Mouse (Mus musculus): ENCODE results near the gene Qser1. TPM values are rescaled to one million over a fixed set of nuclear protein-coding genes. Genes with fewer than 3 reads are reported as not detected.

The Qser1 gene
- polyA plus RNA-seq, 1 experiment from 2014 or later: 11.1 TPM

DNA sequence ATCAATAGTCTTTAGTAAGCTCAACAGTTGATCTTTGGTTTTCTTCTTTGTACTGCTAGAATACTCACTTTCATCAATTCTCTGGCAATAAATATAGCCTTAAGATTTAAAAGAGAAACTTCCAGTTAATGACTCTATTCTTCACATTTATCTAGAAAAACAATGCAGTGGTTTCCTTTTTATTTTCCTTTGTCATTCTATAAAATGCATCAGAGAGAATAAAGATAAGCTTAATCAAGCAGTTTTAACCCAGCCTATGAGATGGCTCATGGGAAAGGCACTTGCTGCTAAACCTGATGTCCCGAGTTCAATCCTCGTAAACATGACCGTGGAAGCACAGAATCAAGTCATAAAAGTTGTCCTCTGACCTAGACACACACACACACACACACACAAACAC lies 94.5 kb downstream of the Qser1 start:
- no peak overlapping the region for H3K4me2 ChIP-seq (replicated peaks)
- ATAC-seq (ENCODE audit: low FRiP score) (no peak), DNase-seq (ENCODE audit: low spot score) (no peak)
- no peaks in the 10 kb centered on the region for H3K27me3 ChIP-seq (ENCODE audit: control insufficient read depth, insufficient read depth, low read length)
- H3K27ac ChIP-seq: no peak overlapping the region
- no peaks in the 10 kb centered on the region for H3K4me1 ChIP-seq (replicated peaks; ENCODE audit: control insufficient read depth, insufficient read depth, low read length)
- H3K4me3 ChIP-seq (replicated peaks; ENCODE audit: low read length): no peak overlapping the region
- no peaks in the 10 kb centered on the region for H3K36me3 ChIP-seq (replicated peaks; ENCODE audit: control insufficient read depth, insufficient read depth)
- H3K9ac ChIP-seq: no peak overlapping the region
- WGBS: 89% methylated on average over 3 of the region's 3 CpGs
- no peaks in the 10 kb centered on the region for H3K9me3 ChIP-seq (ENCODE audit: control insufficient read depth, low read length)

DNA sequence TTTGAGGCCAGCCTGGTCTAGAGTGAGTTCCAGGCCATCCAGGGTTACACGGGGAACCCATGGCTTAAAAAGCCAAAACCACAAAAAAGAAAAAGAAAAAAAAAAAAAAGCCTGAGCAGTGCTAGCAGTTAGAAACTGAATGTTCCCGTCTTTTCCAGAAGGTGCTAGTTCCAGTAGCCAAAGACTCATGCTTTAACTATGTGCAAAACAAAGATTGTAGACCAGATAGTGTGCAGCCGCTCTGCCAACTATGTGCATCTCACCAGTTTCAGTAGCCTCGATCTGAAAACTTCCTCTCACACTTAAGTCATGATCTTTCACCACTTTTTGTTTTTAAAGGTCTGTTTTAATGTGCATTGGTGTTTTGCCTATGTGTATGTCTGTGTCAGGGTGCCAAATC lies 98.7 kb downstream of the Qser1 start:
- Histone ChIP-seq H3K27ac (no peak overlapping the region), H3K9me3 (ENCODE audit: control insufficient read depth, low read length) (no peaks in the 10 kb centered on the region), H3K4me3 (replicated peaks; ENCODE audit: low read length) (no peak overlapping the region), H3K4me1 (replicated peaks; ENCODE audit: control insufficient read depth, insufficient read depth, low read length) (0 out of 2 replicates have a peak, but pooled peaks cover 2% of the 10 kb centered on the region), H3K9ac (no peak overlapping the region), H3K27me3 (ENCODE audit: control insufficient read depth, insufficient read depth, low read length) (no peaks in the 10 kb centered on the region), H3K4me2 (replicated peaks) (no peak overlapping the region), H3K36me3 (replicated peaks; ENCODE audit: control insufficient read depth, insufficient read depth) (no peaks in the 10 kb centered on the region)
- WGBS: 94% methylated on average over 4 of the region's 4 CpGs
- DNase-seq (ENCODE audit: low spot score) (no peak), ATAC-seq (ENCODE audit: low FRiP score) (no peak)

DNA sequence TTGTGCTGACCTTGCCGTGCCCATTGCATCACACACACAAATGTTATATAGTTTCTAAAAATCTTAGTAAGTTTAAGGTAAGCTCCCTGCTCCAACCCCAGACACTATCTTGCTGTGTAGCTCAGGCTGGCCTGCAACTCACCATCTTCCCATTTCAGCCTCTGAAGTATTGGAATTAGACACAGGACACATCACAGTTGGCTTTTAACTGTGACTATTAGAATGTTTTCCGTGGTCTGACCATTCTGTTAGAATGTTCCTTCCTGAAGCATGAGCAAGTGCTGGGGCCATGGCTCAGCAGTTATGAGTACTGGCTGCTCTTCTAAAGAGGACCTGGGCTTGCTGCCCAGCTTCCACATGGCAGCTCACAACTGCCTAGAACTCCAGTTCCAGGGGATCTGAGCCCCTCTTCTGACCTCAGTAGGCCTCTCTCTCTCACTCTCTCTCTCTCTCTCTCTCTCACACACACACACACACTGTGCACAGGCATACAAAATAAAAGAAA lies 99.3 kb downstream of the Qser1 start:
- H3K4me1 ChIP-seq (replicated peaks; ENCODE audit: control insufficient read depth, insufficient read depth, low read length): 0 out of 2 replicates have a peak, but pooled peaks cover 4% of the 10 kb centered on the region
- no peaks in the 10 kb centered on the region for H3K36me3 ChIP-seq (replicated peaks; ENCODE audit: control insufficient read depth, insufficient read depth)
- no peak overlapping the region for H3K9ac ChIP-seq
- no peak overlapping the region for H3K4me3 ChIP-seq (replicated peaks; ENCODE audit: low read length)
- DNase-seq (ENCODE audit: low spot score) (no peak), ATAC-seq (ENCODE audit: low FRiP score) (no peak)
- H3K4me2 ChIP-seq (replicated peaks): no peak overlapping the region
- WGBS: 90% methylated on average over 2 of the region's 2 CpGs
- no peaks in the 10 kb centered on the region for H3K27me3 ChIP-seq (ENCODE audit: control insufficient read depth, insufficient read depth, low read length)
- no peak overlapping the region for H3K27ac ChIP-seq
- no peaks in the 10 kb centered on the region for H3K9me3 ChIP-seq (ENCODE audit: control insufficient read depth, low read length)

DNA sequence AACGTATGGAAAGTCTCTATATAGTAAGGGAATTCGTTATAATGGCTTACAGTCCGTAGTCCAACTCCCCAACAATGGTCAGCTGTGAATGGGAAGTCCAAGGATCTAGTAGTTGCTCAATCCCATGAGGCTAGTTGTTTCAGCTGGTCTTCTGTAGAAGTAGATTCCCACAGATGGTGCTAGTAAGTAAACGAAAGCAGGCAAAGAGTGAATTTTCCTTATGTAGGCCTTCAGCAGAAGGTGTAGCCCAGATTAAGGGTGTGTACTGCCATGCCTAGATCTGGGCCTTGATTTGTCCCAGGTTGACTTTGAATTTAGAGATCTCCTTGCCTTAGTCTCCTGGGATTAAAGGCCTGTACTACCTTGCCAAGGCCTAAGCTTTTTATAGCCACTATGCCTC lies 100.3 kb downstream of the Qser1 start, which contains the start of gene Pin1rt1:
Pin1rt1 (minus strand) TSS at position 101 of the 400 bp plus-strand sequence.
- Histone ChIP-seq H3K36me3 (replicated peaks; ENCODE audit: control insufficient read depth, insufficient read depth) (no peaks in the 10 kb centered on the region), H3K9ac (no peak within 1 kb of the TSS), H3K27ac (no peak within 1 kb of the TSS), H3K4me1 (replicated peaks; ENCODE audit: control insufficient read depth, insufficient read depth, low read length) (0 out of 2 replicates have a peak, but pooled peaks cover 4% of the 10 kb centered on the region), H3K4me2 (replicated peaks) (no peak within 1 kb of the TSS), H3K4me3 (replicated peaks; ENCODE audit: low read length) (no peak within 1 kb of the TSS), H3K9me3 (ENCODE audit: control insufficient read depth, low read length) (no peaks in the 10 kb centered on the region), H3K27me3 (ENCODE audit: control insufficient read depth, insufficient read depth, low read length) (no peaks in the 10 kb centered on the region)
- ATAC-seq (ENCODE audit: low FRiP score) (no peak), DNase-seq (ENCODE audit: low spot score) (no peak)
- 85% methylated on average over 4 of the region's 4 CpGs for WGBS

DNA sequence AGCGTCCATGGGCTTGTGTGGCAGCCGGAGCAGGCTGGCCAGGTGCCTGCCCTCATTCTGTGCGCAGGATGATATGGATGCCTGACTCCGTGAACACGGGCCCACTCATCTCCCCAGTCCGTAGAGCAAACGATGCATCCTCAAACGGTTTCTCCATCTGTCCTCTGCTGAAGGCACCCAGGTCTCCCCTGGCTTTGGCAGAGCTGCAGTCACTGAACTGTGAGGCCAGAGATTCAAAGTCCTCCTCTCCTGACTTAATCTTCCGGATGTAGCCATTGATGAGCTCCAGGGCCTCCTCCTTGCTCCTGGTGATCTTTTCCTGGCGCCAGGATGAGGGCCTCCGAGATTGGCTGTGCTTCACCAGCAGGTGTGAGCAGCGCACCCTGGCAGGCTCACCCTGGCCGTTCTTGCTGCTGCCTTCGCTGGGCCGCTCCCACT lies 102.3 kb downstream of the Qser1 start:
- ATAC-seq (ENCODE audit: low FRiP score) (no peak), DNase-seq (ENCODE audit: low spot score) (no peak)
- Histone ChIP-seq H3K27me3 (ENCODE audit: control insufficient read depth, insufficient read depth, low read length) (no peaks in the 10 kb centered on the region), H3K36me3 (replicated peaks; ENCODE audit: control insufficient read depth, insufficient read depth) (no peaks in the 10 kb centered on the region), H3K4me2 (replicated peaks) (no peak overlapping the region), H3K9me3 (ENCODE audit: control insufficient read depth, low read length) (no peaks in the 10 kb centered on the region), H3K27ac (no peak overlapping the region), H3K4me1 (replicated peaks; ENCODE audit: control insufficient read depth, insufficient read depth, low read length) (peaks cover 20% of the 10 kb centered on the region), H3K4me3 (replicated peaks; ENCODE audit: low read length) (no peak overlapping the region), H3K9ac (no peak overlapping the region)
- WGBS: 37% methylated on average over 15 of the region's 15 CpGs

DNA sequence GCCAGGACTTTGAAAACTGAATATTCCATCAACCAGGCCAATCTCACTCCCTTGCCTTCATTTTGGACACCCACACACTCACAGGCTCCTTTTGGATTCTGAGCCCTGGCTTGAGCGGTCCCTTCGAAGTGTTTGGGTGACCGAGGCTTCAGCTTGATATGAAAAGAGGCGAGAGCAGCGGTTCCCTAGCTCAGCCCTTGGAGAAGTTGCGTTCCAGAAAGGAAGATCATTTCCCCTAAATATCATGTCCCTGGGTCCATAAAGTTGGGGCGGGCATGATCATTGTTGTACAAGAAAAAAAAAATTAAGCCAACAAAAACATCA lies 104.1 kb downstream of the Qser1 start:
- no peak for ATAC-seq (ENCODE audit: low FRiP score)
- Histone ChIP-seq H3K4me3 (replicated peaks; ENCODE audit: low read length) (peak overlapping the region; percentile 84), H3K27ac (peak overlapping the region; percentile 94), H3K9me3 (ENCODE audit: control insufficient read depth, low read length) (no peaks in the 10 kb centered on the region), H3K36me3 (replicated peaks; ENCODE audit: control insufficient read depth, insufficient read depth) (no peaks in the 10 kb centered on the region), H3K4me2 (replicated peaks) (peak overlapping the region; percentile 74), H3K4me1 (replicated peaks; ENCODE audit: control insufficient read depth, insufficient read depth, low read length) (peaks cover 20% of the 10 kb centered on the region), H3K27me3 (ENCODE audit: control insufficient read depth, insufficient read depth, low read length) (no peaks in the 10 kb centered on the region), H3K9ac (peak overlapping the region; percentile 84)
- 5% methylated on average over 7 of the region's 7 CpGs for WGBS
- no peak for DNase-seq (ENCODE audit: low spot score)

DNA sequence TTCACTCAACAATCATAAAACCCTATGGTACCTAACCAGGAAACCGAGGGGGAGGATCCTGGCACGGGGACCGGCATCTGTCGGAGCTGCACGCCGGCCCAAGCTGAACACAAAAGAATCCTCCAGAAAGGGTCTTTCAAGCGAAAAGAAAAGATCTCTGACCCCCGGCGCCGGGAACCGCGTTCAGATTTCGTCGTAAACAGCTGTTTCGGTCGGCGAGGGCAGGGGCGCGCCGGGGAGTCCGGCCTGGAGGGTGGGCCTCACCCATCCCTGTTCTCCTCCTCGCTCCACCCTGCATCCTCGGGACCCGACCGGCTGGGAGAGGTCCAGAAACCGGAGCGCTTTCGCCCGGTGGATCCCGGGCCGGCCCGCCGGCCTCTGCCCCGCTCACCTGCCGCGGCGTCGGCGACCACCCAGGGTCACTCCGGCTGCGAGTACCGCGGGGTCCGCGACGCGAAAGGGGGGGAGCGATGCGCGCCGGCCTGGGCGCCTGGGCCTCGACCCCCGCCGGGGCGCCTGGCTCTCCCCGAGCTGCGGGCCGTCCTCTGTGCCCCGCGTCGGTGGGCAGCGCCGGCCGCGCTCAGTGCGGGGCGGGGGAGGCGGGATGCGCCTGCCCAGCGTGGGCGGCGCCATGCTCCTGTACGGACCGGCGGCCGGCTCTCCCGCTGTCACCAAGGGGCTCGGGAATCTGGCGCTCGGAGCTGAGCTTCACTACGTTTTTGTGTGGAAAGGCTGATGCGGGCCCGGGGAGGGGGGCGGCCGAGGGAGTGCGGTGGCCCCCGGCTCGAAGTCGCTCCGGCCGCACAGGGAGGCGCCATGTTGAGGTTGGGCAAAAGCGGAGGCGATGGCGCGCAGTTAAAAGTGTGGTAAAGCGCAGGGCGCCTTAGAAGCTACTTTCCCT lies 104.7 kb downstream of the Qser1 start, which contains the start of gene Tcp11l1:
Tcp11l1 (minus strand) TSS at position 585 of the 901 bp plus-strand sequence.
- ATAC-seq (ENCODE audit: low FRiP score) (peak; percentile 94), DNase-seq (ENCODE audit: low spot score) (peak; percentile 73)
- peaks cover 20% of the 10 kb centered on the region for H3K4me1 ChIP-seq (replicated peaks; ENCODE audit: control insufficient read depth, insufficient read depth, low read length)
- H3K36me3 ChIP-seq (replicated peaks; ENCODE audit: control insufficient read depth, insufficient read depth): no peaks in the 10 kb centered on the region
- peak within 1 kb of the TSS; percentile 74 for H3K4me2 ChIP-seq (replicated peaks)
- WGBS: under 1% methylated on average over 79 of the region's 99 CpGs
- no peaks in the 10 kb centered on the region for H3K27me3 ChIP-seq (ENCODE audit: control insufficient read depth, insufficient read depth, low read length)
- peak within 1 kb of the TSS; percentile 94 for H3K27ac ChIP-seq
- no peaks in the 10 kb centered on the region for H3K9me3 ChIP-seq (ENCODE audit: control insufficient read depth, low read length)
- H3K4me3 ChIP-seq (replicated peaks; ENCODE audit: low read length): peak within 1 kb of the TSS; percentile 84
- H3K9ac ChIP-seq: peak within 1 kb of the TSS; percentile 84

DNA sequence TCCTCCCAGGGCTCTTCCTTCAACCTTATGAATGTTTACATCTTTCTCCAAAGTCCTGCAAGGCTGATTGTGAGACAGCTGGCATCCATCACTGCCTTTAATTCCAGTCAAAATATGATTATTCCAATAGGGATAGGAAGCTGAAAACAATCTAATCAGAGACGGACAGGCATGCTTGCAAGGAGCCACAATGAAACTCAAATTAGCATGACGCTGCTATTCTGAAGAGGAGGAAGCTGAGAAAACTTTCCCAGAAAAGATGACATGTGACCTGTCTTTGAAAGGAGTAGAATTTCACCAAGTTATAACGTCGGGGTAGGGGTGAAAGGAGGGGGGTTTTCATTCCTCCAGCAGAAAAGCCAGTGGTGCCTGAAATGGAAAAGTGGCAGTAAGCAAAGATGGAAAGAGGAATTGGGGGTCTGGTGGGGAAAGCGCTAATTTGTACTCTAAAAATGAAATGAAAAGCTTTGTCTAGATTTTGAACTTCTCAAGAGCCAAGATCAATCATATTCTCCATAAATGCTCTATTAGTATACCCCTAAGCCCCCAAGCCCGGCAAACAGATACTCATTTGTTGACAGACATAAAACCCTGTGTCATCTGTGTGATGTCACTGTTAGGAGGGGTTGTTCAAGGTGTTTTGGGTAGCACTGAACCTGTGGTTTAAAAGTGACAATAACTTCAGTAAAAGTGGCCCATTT lies 105.7 kb downstream of the Qser1 start:
- H3K4me1 ChIP-seq (replicated peaks; ENCODE audit: control insufficient read depth, insufficient read depth, low read length): peaks cover 20% of the 10 kb centered on the region
- DNase-seq (ENCODE audit: low spot score) (no peak), ATAC-seq (ENCODE audit: low FRiP score) (no peak)
- H3K27me3 ChIP-seq (ENCODE audit: control insufficient read depth, insufficient read depth, low read length): no peaks in the 10 kb centered on the region
- peak overlapping the region; percentile 84 for H3K9ac ChIP-seq
- H3K9me3 ChIP-seq (ENCODE audit: control insufficient read depth, low read length): no peaks in the 10 kb centered on the region
- no peak overlapping the region; the same call in 1 of the 2 replicates for H3K27ac ChIP-seq
- 14% methylated on average over 6 of the region's 6 CpGs for WGBS
- H3K4me2 ChIP-seq (replicated peaks): peak overlapping the region; percentile 74
- H3K4me3 ChIP-seq (replicated peaks; ENCODE audit: low read length): peak overlapping the region; percentile 84
- peaks cover 6% of the 10 kb centered on the region for H3K36me3 ChIP-seq (replicated peaks; ENCODE audit: control insufficient read depth, insufficient read depth)

DNA sequence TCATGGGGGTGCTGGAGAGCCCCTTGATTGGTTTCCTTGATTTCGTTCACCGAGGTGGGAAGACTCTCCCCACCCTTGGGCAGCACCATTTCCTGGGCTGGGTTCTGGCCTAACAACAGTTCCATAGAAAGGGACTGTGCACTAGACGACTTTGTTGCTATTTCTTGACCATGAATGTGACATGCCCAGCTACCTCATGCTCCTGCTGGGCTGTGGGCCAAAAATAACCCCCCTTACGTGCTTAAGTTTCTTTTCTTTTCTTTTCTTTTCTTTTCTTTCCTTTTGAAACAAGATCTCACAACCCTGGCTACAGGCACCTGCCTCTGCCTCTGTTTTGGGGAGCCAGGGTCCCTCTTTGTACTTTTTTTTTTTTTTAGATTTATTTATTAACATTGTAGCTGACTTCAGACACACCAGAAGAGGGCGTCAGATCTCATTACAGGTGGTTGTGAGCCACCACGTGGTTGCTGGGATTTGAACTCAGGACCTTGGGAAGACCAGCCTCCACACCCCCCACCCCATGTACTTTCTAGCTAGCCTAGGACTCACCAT lies 106.7 kb downstream of the Qser1 start:
- Histone ChIP-seq H3K27me3 (ENCODE audit: control insufficient read depth, insufficient read depth, low read length) (no peaks in the 10 kb centered on the region), H3K9ac (no peak overlapping the region), H3K4me2 (replicated peaks) (peak overlapping the region; percentile 74; the same call in 1 of the 2 replicates), H3K4me1 (replicated peaks; ENCODE audit: control insufficient read depth, insufficient read depth, low read length) (peaks cover 20% of the 10 kb centered on the region), H3K36me3 (replicated peaks; ENCODE audit: control insufficient read depth, insufficient read depth) (peaks cover 16% of the 10 kb centered on the region), H3K4me3 (replicated peaks; ENCODE audit: low read length) (no peak overlapping the region), H3K9me3 (ENCODE audit: control insufficient read depth, low read length) (no peaks in the 10 kb centered on the region), H3K27ac (no peak overlapping the region)
- DNase-seq (ENCODE audit: low spot score) (no peak), ATAC-seq (ENCODE audit: low FRiP score) (no peak)
- 58% methylated on average over 6 of the region's 6 CpGs for WGBS
